23 mouse cellular contexts compared by ENCODE assay signal in genomic region chr13:47537156-47537555, GRCm38 (mm10).
"Had no signal": no experiment of that assay in that cellular context is flagged by ENCODE, and none has a peak within 500 bp of the region (broad histone marks: within the 10 kb centered on the region; RNA-seq: fewer than 3 reads in every experiment).

No protein-coding gene starts in this region.

- H3K4me1 ChIP-seq: kidney, embryonic 15.5 days; limb, embryonic 13.5 days; liver, embryonic 12.5 days; liver, embryonic 15.5 days; midbrain, embryonic 12.5 days; neural tube, embryonic 13.5 days; stomach, embryonic 15.5 days had no signal

- H3K4me3 ChIP-seq: kidney, embryonic 15.5 days; limb, embryonic 10.5 days; limb, embryonic 13.5 days; liver, embryonic 12.5 days; liver, embryonic 15.5 days; midbrain, embryonic 12.5 days; myocyte; neural tube, embryonic 13.5 days; stomach, embryonic 15.5 days had no signal

- H3K4me2 ChIP-seq: kidney, embryonic 15.5 days; limb, embryonic 13.5 days; liver, embryonic 12.5 days; liver, embryonic 15.5 days; midbrain, embryonic 12.5 days; neural tube, embryonic 13.5 days; stomach, embryonic 15.5 days had no signal

- H3K9ac ChIP-seq: kidney, embryonic 15.5 days; limb, embryonic 13.5 days; liver, embryonic 12.5 days; liver, embryonic 15.5 days; midbrain, embryonic 12.5 days; neural tube, embryonic 13.5 days; stomach, embryonic 15.5 days had no signal

- ATAC-seq: liver, embryonic 12.5 days; midbrain, embryonic 16.5 days had no signal

- H3K27me3 ChIP-seq: kidney, embryonic 15.5 days; limb, embryonic 13.5 days; liver, embryonic 12.5 days; liver, embryonic 15.5 days; midbrain, embryonic 12.5 days; neural tube, embryonic 13.5 days; stomach, embryonic 15.5 days had no signal

- H3K9me3 ChIP-seq: kidney, embryonic 15.5 days; limb, embryonic 10.5 days; limb, embryonic 13.5 days; liver, embryonic 15.5 days; midbrain, embryonic 12.5 days; neural tube, embryonic 13.5 days; stomach, embryonic 15.5 days had no signal

- H3K36me3 ChIP-seq: kidney, embryonic 15.5 days; limb, embryonic 10.5 days; limb, embryonic 13.5 days; liver, embryonic 12.5 days; liver, embryonic 15.5 days; midbrain, embryonic 12.5 days; neural tube, embryonic 13.5 days; stomach, embryonic 15.5 days had no signal

- H3K27ac ChIP-seq: kidney, embryonic 15.5 days; limb, embryonic 10.5 days; limb, embryonic 13.5 days; liver, embryonic 12.5 days; liver, embryonic 15.5 days; midbrain, embryonic 12.5 days; neural tube, embryonic 13.5 days; stomach, embryonic 15.5 days had no signal

- DNase-seq: kidney, adult 8-10 months; kidney, postnatal 10 days; kidney, postnatal 4 days; liver; lung, adult 2 months; lung, postnatal 14 days; lung, postnatal 4 days; retina, postnatal 1 day; right cerebral cortex, postnatal 25 days; spleen, adult 18-20 months; thymus, adult 2 months; thymus, postnatal 14 days; thymus, postnatal 4 days had no signal
